Mouse (Mus musculus) neural tube, embryonic 13.5 days (tissue): ENCODE measurements around the gene Usp30. TPM values are rescaled to one million over a fixed set of nuclear protein-coding genes. Genes with fewer than 3 reads are reported as not detected.

Experiments used
- ATAC-seq: fragments of 200-750 bp; cut with Nextera tagmentation; 2 replicates; pipeline ENCODE4 v1.8.0; 2017; ENCODE audit warnings: low read depth, mild to moderate bottlenecking, moderate TSS enrichment, moderate library complexity
- H3K27ac ChIP-seq: fragments of 300-500 bp; sonication (generic); replicated peaks from 2 replicates; pipeline ENCODE4 v1.5.1; 2015; ENCODE audit warnings: moderate library complexity, mild to moderate bottlenecking, inconsistent platforms
- H3K27me3 ChIP-seq: fragments of 300-500 bp; sonication (generic); 2 replicates; pipeline ENCODE4 v1.6.1; 2015; ENCODE audit warnings: mild to moderate bottlenecking, inconsistent platforms
- H3K36me3 ChIP-seq: fragments of 300-500 bp; sonication (generic); 2 replicates; pipeline ENCODE4 v1.6.1; 2015; ENCODE audit warnings: mild to moderate bottlenecking, inconsistent platforms
- H3K4me1 ChIP-seq: fragments of 300-500 bp; sonication (generic); replicated peaks from 2 replicates; pipeline ENCODE4 v1.6.1; 2015; ENCODE audit warnings: inconsistent platforms
- H3K4me2 ChIP-seq: fragments of 300-500 bp; sonication (generic); 2 replicates; pipeline ENCODE4 v1.6.1; 2015; ENCODE audit warnings: inconsistent platforms, mild to moderate bottlenecking, moderate library complexity
- H3K4me3 ChIP-seq: fragments of 300-500 bp; sonication (generic); 2 replicates; pipeline ENCODE4 v1.5.1; 2015; ENCODE audit warnings: mild to moderate bottlenecking, inconsistent platforms
- H3K9ac ChIP-seq: fragments of 300-500 bp; sonication (generic); 2 replicates; pipeline ENCODE4 v1.6.1; 2015; ENCODE audit warnings: moderate library complexity, mild to moderate bottlenecking, inconsistent platforms
- H3K9me3 ChIP-seq: fragments of 300-500 bp; sonication (generic); 2 replicates; pipeline ENCODE4 v1.6.1; 2016; ENCODE audit warnings: inconsistent platforms
- WGBS: fragments of 180-500 bp; shearing (Covaris S2); methylation state at CpG from one replicate; pipeline ENCODE4 v1.1.7; 2015; 5-methylcytosine and 5-hydroxymethylcytosine counted together
- polyA plus RNA-seq: library from polyadenylated mRNA; unstranded; fragments of >200 nt; fragmentation: Nextera tagmentation; extraction: Ambion mirVana; gene quantifications from 2 replicates; pipeline ENCODE4 v1.2.1, GENCODE M21; 2015

Usp30 gene
- polyA plus RNA-seq, 1 experiment from 2014 or later: 16.4 TPM

GRCm38 (mm10) chr5:114152359-114153092, 87.3 kb downstream of the Usp30 start:
- H3K4me3 ChIP-seq: no peak overlapping the region
- 85% methylated on average over 12 of the region's 12 CpGs for WGBS
- H3K27ac ChIP-seq: no peak overlapping the region
- H3K9me3 ChIP-seq: no peaks in the 10 kb centered on the region
- no peak overlapping the region for H3K4me2 ChIP-seq
- ATAC-seq: no peak
- H3K27me3 ChIP-seq: no peaks in the 10 kb centered on the region
- no peaks in the 10 kb centered on the region for H3K4me1 ChIP-seq
- no peaks in the 10 kb centered on the region for H3K36me3 ChIP-seq
- no peak overlapping the region for H3K9ac ChIP-seq

- no peaks in the 10 kb centered on the region for H3K27me3 ChIP-seq
- H3K36me3 ChIP-seq: no peaks in the 10 kb centered on the region
- peak overlapping the region; percentile 36; the same call in 1 of the 2 replicates for H3K4me2 ChIP-seq
- 4% methylated on average over 12 of the region's 12 CpGs for WGBS
- no peak overlapping the region for H3K9ac ChIP-seq
- peak overlapping the region; percentile 19 for H3K4me3 ChIP-seq
- H3K4me1 ChIP-seq: no peaks in the 10 kb centered on the region
- no peak overlapping the region for H3K27ac ChIP-seq
- ATAC-seq: no peak
- H3K9me3 ChIP-seq: no peaks in the 10 kb centered on the region
Measured at GRCm38 (mm10) chr5:114153490-114153889, 88.2 kb downstream of the Usp30 start.

DNA sequence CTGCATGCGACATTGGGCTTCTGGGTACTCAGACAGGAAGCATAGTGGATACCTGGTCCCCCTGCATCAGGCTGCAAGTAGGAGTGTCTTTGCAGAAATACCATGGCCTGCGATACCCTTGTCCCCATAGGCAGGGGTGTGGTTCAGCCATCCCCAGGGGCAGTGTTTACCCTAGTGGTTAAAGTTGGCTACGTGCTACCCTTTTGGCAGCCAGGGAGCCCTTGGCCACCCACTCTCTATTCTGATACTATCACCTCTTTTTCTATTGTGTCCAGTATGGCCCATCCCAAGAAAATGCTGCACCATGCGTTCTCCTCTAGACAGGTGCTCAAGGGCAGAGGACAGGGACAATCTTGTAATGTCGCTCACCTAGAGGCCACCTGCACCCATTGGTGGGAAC, 89.5 kb downstream of the Usp30 start:
- no peak overlapping the region for H3K4me3 ChIP-seq
- WGBS: 85% methylated on average over 5 of the region's 5 CpGs
- no peak overlapping the region for H3K9ac ChIP-seq
- H3K27ac ChIP-seq: no peak overlapping the region
- no peaks in the 10 kb centered on the region for H3K9me3 ChIP-seq
- no peak overlapping the region for H3K4me2 ChIP-seq
- no peaks in the 10 kb centered on the region for H3K36me3 ChIP-seq
- no peaks in the 10 kb centered on the region for H3K4me1 ChIP-seq
- no peak for ATAC-seq
- no peaks in the 10 kb centered on the region for H3K27me3 ChIP-seq

GRCm38 (mm10) chr5:114155168-114155933, 90.1 kb downstream of the Usp30 start:
- H3K27ac ChIP-seq: no peak overlapping the region

GRCm38 (mm10) chr5:114157236-114157635, 92.0 kb downstream of the Usp30 start:
- H3K36me3 ChIP-seq: no peaks in the 10 kb centered on the region
- H3K9ac ChIP-seq: no peak overlapping the region
- ATAC-seq: no peak
- H3K4me3 ChIP-seq: no peak overlapping the region
- H3K4me2 ChIP-seq: no peak overlapping the region
- H3K9me3 ChIP-seq: no peaks in the 10 kb centered on the region
- 44% methylated on average over 7 of the region's 7 CpGs for WGBS
- no peaks in the 10 kb centered on the region for H3K27me3 ChIP-seq
- H3K4me1 ChIP-seq: no peaks in the 10 kb centered on the region
- no peak overlapping the region for H3K27ac ChIP-seq

More at GRCm38 (mm10) chr5:114155168-114155933, 90.1 kb downstream of the Usp30 start:
- H3K4me2 ChIP-seq: no peak overlapping the region
- WGBS: 68% methylated on average over 9 of the region's 9 CpGs
- H3K4me3 ChIP-seq: no peak overlapping the region
- no peak for ATAC-seq
- no peaks in the 10 kb centered on the region for H3K36me3 ChIP-seq
- no peaks in the 10 kb centered on the region for H3K9me3 ChIP-seq
- no peaks in the 10 kb centered on the region for H3K27me3 ChIP-seq
- H3K4me1 ChIP-seq: no peaks in the 10 kb centered on the region
- no peak overlapping the region for H3K9ac ChIP-seq

DNA sequence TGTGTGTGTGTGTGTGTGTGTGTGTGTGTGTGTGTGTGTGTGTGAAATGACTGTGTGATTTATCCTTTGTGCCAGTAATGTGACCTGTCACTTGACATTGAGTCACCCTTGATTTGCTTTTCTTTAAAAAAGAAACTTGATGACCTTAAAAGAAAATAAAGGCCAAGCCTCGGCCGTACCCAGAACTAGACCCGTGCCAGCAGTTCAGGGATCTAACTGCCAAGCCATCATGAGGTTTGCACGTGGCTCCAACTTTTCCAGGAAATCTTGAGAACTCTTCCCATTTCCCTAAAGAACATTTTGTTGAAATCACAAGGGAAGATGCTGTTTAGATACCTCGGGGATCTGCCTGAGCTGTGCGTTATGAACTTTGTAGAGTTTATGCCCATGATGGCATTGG, 96.2 kb downstream of the Usp30 start:
- H3K9me3 ChIP-seq: no peaks in the 10 kb centered on the region
- H3K36me3 ChIP-seq: no peaks in the 10 kb centered on the region
- H3K27me3 ChIP-seq: no peaks in the 10 kb centered on the region
- no peak for ATAC-seq
- H3K4me3 ChIP-seq: no peak overlapping the region
- no peak overlapping the region for H3K27ac ChIP-seq
- no peak overlapping the region for H3K4me2 ChIP-seq
- WGBS: 85% methylated on average over 6 of the region's 6 CpGs
- no peaks in the 10 kb centered on the region; the same call in 1 of the 2 replicates for H3K4me1 ChIP-seq
- H3K9ac ChIP-seq: no peak overlapping the region

DNA sequence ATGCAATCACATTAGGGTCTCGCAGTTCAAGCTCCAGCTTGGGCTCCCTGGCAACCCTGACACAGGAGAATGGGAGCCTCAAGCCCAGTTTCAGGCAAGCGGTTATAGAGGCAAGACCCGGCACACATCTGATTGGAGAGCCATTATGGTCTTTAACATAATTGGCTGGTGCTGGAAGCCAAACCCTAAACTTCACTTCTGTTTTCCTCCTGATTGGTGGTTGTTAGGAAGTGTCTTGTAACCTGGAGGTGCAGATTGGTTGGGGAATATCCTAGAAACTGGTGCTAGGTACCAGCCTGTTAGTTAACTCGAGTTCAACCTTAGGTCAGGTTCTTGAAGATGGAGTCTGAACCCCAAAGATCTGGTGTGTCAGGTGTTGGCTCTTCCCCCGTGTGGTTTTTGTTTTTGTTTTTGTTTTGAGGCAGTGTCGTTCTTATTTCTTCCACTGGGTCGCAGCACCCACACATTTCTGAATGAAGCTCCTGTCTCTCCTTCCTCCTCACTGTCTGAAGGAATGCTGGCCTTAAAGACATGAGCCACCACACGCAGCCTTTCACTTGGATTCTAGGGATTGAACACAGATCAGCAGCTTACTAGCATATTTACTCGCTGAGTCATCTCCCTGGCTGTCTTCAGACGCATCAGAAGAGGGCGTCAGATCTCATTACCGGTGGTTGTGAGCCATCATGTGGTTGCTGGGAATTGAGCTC, 97.0 kb downstream of the Usp30 start:
- ATAC-seq: no peak
- Histone ChIP-seq H3K4me2 (no peak overlapping the region), H3K9ac (no peak overlapping the region), H3K9me3 (no peaks in the 10 kb centered on the region), H3K27ac (no peak overlapping the region), H3K4me3 (no peak overlapping the region), H3K27me3 (no peaks in the 10 kb centered on the region), H3K4me1 (no peaks in the 10 kb centered on the region; the same call in 1 of the 2 replicates), H3K36me3 (no peaks in the 10 kb centered on the region)
- 58% methylated on average over 12 of the region's 12 CpGs for WGBS

GRCm38 (mm10) chr5:114163117-114163696, 97.9 kb downstream of the Usp30 start:
- Histone ChIP-seq H3K27ac (peak overlapping the region; percentile 38), H3K4me1 (no peaks in the 10 kb centered on the region; the same call in 1 of the 2 replicates), H3K36me3 (no peaks in the 10 kb centered on the region), H3K9me3 (no peaks in the 10 kb centered on the region), H3K9ac (no peak overlapping the region), H3K27me3 (no peaks in the 10 kb centered on the region), H3K4me2 (no peak overlapping the region), H3K4me3 (no peak overlapping the region)
- ATAC-seq: no peak
- 57% methylated on average over 6 of the region's 6 CpGs for WGBS

DNA sequence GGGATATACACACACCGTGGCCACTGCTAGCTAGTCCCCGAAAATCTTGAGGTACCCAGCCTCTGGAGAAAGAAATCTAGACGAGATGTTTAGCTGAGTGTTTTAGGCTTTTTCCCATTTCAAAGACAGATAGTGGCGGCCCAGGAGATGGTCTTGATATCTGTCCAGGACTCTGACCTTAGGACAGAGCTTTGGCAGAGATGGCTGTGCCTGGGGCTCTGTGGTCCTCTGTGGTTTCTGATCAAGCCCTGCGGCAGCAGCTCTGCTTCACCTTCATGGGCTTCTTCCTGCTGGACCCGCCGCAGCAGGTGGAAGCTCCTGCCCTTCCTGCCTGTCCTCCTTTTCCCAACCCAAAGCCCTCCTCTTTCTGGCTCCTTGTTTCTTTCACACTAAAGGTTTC, 105.1 kb downstream of the Usp30 start:
- Histone ChIP-seq H3K27ac (no peak overlapping the region), H3K27me3 (peaks cover 9% of the 10 kb centered on the region), H3K4me2 (no peak overlapping the region), H3K9ac (no peak overlapping the region), H3K4me1 (peaks cover under 1% of the 10 kb centered on the region; the same call in 1 of the 2 replicates), H3K9me3 (no peaks in the 10 kb centered on the region), H3K36me3 (no peaks in the 10 kb centered on the region), H3K4me3 (no peak overlapping the region)
- 84% methylated on average over 7 of the region's 7 CpGs for WGBS
- no peak for ATAC-seq

DNA sequence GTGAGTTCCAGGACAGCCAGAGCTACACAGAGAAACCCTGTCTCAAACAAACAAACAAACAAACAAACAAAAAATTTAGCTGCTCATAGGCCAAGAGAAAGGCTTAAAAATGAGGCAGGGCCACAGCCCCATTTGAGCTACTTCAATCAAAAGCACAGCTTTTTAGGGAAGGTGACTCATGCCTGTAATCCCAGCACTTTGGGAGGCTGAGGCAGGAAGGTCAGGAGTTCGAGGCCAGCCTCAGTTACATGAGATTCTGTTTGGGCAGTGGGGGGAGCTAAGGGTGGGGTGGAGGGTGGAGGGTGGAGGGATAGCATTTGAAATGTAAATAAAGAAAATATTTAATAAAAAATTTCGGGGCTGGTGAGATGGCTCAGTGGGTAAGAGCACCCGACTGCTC, 107.7 kb downstream of the Usp30 start:
- no peak for ATAC-seq
- no peak overlapping the region for H3K27ac ChIP-seq
- no peak overlapping the region for H3K4me2 ChIP-seq
- H3K4me3 ChIP-seq: no peak overlapping the region
- H3K9me3 ChIP-seq: no peaks in the 10 kb centered on the region
- no peak overlapping the region for H3K9ac ChIP-seq
- peaks cover 10% of the 10 kb centered on the region for H3K4me1 ChIP-seq
- H3K27me3 ChIP-seq: peaks cover 22% of the 10 kb centered on the region
- no peaks in the 10 kb centered on the region for H3K36me3 ChIP-seq
- 90% methylated on average over 3 of the region's 3 CpGs for WGBS

DNA sequence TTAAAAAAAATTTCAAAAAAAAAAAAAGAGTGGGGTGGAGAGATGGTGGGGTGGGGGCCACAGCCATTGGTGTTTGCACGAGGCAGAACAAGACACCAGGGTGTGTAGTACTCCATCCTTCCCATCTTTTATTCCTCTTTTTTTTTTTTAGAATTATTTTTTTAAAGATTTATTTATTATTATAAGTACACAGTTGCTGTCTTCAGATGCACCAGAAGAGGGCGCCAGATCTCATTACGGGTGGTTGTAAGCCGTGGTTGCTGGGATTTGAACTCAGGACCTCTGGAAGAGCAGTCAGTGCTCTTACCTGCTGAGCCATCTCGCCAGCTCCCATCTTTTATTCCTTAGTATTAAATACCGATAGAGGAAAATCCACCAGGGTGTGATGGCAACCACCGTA, 108.2 kb downstream of the Usp30 start:
- Histone ChIP-seq H3K36me3 (no peaks in the 10 kb centered on the region), H3K9ac (no peak overlapping the region), H3K4me3 (no peak overlapping the region), H3K4me2 (no peak overlapping the region), H3K9me3 (no peaks in the 10 kb centered on the region), H3K4me1 (peaks cover 10% of the 10 kb centered on the region), H3K27me3 (peaks cover 22% of the 10 kb centered on the region), H3K27ac (no peak overlapping the region)
- WGBS: 77% methylated on average over 7 of the region's 7 CpGs
- no peak for ATAC-seq
